Mouse (Mus musculus): Measurements from ENCODE around the gene Bbox1. TPM values are rescaled to one million over a fixed set of nuclear protein-coding genes. Genes with fewer than 3 reads are reported as not detected.

The Bbox1 gene
- 1.9 and 2.3 TPM in 2 replicates for polyA plus RNA-seq (2012; rRNA removed)

DNA sequence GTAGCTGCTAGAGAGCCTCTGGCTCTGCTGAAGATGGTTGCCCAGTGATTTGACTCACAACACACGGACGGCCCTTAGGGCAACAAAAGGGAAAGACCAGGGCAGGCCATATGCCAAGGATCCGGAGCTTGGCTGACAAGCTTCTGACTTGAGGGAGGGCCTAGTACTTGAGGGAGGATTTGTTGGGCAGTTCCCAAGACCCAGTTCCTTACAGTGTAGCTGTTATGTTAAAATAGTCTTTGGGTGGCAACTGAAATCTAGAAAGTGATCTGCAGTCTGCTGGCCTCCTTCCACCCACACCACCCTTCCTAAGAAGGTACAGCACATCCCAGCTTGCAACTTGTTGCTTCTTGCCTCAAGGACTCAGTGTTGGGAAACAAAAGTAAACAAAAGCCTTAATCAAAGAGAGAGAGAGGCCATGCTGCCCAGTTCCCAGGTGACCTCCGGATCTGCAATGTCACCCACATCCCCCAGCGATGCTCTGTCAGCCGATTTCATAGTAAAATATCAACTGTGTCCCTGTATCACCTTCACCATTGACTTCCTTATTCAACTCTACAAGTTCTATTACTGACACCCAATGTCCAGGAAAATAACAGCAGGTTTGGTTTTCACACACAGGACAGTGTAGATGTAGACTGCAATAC is at the start of gene Bbox1:
Bbox1 (minus strand) TSS at position 52 of the 647 bp plus-strand sequence.
- no peak for DNase-seq (ENCODE audit: extremely low spot score in 1 of 2, low spot score in 1 of 2)

DNA sequence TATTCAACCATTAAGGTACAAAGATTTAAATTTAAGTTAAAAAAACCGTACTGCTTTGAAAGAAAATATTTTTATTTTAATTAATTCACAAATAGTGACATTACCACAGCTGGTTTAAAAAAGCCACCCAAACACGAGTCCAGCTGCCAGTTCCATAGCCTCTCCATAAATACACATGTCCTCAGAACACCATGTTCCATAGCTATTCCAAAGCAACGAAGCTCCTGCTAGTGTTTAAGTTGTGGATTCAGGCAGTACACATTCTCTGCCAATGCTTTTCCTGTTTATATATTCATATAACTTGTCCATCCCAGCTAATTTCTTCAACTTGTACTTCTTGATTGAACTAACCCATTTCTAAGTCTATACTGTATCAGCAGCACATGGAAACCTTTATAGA is 49.5 kb upstream of the Bbox1 start:
- no peak for DNase-seq (ENCODE audit: extremely low spot score in 1 of 2, low spot score in 1 of 2)

DNA sequence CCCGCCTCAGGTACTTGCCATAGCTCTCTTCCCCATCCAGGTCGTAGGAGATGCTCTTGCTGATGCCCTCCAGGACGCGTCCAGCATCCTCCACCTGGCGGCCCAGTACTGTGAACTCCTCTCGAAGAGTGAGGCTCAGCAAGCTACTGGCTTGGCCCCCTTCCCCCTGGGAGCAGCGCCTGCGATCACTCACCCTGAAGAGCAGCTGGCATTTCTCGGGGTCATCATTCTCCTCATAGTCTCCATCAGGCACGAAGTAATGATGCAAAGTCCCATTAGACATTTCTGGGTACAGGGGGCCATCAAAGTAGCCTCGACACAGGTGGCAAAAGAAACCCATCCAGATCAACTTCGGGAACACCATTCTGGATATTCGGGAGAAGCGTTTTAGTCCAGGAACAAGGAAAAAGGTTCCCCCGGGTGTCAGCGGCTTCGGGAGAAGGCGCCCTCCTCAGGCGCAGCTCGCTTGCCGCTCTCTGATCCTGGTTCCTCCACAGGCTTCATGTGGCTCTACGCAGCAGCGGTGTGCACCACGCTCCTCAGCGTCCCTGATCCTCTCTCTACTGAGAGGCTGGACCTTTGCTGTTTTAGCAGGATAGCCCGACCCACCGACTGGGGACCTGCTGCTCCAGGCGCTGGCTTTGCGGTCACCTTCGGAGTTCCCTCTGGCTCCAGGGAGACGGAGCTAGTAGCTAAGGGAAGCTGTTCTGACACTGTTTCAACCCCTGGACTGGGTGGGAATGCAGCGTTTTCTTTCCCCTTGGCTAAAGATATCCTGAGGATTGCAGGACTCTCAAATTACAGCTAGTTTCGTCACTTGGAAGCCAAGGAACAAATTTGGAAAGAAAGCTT is 48.3 kb upstream of the Bbox1 start, which contains the start of gene Fibin:
Fibin (minus strand) TSS at position 752 of the 852 bp plus-strand sequence.
- DNase-seq (ENCODE audit: extremely low spot score in 1 of 2, low spot score in 1 of 2), result peak in 1 of 2 experiments; percentile 64

DNA sequence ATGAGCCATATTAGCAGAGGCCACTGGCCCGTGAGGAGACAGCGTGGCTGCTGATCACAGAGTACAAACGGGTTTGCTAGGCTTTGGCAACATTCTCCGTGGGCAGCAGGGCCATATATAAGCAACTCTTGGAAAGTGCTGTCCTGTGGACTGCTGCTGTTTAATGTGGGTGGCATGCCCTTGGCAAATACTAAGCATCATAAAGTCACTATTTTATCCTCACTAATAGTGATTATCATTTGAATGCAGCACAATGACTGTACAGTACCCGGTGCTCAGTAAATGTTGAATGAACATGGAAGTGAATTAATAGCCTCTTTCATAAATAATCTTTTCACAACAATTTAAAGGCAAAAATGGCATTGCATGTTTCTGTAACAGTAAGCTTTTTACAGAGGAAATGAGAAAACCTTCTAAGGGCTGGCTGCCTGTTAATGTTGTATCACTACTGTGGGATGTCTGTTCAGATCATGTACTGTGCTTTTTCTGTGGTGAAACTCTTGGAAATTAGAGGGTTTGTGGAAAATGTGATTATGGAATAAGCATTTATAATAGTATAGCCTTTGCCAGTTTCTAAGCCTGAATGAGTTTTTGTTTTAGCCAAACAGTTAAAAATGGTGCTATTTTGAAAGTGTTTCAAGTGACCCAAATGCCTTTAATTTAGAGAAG is 39.1 kb upstream of the Bbox1 start:
- DNase-seq (ENCODE audit: extremely low spot score in 1 of 2, low spot score in 1 of 2), result no peak

DNA sequence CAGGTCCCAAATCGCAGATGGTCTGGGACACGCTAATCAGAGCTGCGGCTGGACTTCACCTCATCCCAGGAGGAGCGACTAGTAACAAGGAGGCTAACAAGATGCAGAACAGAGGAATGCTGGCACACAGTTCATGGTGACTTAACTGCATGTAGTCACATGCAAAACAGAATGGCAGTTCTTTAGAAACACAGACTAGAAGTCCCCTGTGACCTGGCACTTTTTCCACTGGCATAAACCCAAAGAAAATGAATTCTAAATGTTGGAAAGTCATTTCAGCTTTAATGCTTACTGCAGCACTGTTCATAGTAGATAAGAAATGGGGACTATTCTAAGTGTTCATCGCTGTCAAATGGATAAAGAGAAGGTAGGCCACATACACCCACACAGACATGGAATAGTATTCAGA is 37.5 kb upstream of the Bbox1 start:
- DNase-seq (ENCODE audit: extremely low spot score in 1 of 2, low spot score in 1 of 2), result no peak

DNA sequence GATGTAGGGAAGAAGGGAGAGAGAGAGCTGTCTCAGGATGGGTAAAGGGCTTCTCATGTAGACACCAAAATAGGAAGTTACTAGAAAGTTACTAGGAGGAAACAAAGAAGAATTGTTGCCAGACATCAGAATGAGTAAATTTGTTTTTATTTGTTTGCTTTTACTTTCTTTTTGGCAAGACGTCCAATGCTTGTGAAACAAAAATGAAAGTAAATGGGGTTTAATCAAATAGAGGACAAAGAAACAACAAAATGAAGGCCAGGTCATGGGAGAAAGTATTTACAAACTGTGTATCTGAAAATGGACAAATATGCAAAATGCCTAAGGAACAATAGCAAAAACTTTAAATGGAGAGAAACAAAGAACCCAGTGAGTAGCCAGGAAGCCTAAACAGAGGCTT is 37.0 kb upstream of the Bbox1 start:
- no peak for DNase-seq (ENCODE audit: extremely low spot score in 1 of 2, low spot score in 1 of 2)

DNA sequence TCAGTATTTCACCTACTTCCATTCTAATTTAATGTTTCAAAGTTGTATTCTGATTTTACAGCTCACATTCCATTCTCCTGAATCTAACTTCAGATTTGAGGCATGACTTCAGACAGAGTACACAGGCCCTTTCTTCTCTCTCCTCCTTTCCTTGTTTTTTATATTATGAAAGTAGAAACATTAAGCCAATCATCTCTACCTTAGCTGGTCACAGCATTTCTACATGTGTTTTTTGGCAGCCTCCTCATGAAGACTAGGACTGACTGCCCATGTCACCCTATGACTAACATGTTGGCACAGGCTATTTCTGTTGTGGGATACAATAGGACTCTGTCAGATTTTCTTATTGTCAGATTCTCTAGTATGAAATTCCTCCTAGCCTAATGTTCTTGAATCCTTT is 14.6 kb upstream of the Bbox1 start:
- no peak for DNase-seq (ENCODE audit: extremely low spot score in 1 of 2, low spot score in 1 of 2)

DNA sequence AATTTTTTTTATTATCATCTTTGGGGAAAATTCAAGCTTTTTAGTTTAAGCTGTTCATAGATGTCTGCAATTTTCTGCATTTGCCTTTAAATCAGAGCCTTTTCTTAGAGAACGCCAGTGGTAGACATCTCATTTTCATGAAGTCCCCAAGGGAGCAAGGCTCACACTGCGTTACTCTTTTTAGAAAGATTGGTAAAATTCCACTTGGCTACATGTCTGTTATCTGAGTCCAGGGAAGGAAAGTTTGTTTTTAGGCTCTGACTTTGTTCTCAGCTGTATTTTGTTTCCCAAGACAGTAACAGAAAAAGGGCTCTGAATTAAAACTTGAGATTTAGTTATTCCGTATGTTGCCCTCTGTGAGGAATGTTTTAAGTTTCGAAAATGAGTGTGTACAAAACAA is 5.6 kb upstream of the Bbox1 start:
- peak in 1 of 2 experiments; percentile 5 for DNase-seq (ENCODE audit: extremely low spot score in 1 of 2, low spot score in 1 of 2)

DNA sequence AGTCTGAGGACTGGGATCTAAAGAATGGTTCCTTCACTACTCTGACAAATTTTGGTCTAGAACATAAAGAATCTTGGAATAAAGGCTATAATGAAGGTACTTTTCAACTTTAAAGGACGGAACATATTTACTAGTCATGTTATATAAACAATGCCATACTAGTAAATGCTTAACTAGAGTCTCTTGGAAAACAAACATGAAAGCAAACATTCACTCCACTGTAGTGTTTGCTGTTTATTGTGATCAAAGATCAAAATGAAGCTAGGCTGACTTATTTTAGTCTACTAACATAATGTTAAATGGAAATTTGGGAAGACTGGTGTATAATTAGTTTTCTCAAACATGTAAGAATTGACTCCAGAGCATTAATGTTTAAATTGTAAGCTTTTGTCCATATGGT is 4.9 kb upstream of the Bbox1 start:
- no peak for DNase-seq (ENCODE audit: extremely low spot score in 1 of 2, low spot score in 1 of 2)

DNA sequence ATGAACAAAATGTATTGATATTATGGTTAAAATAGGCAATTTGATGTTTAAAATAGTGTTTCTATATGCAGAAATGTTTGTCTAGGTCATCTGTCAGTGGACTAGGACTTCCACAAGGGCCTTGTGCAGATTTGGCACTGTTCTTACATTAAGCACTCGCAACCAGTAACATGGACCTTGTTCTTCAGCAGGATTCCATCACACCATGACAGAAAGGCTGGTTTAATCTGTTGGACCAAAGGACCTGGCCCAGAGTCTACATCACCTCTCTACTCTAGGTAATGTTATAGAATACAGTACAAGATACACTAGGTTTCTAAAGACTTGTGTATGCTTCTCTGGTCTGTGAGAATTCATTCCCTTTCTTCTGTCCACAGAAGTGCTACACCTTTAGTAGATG is 4.4 kb upstream of the Bbox1 start:
- no peak for DNase-seq (ENCODE audit: extremely low spot score in 1 of 2, low spot score in 1 of 2)

DNA sequence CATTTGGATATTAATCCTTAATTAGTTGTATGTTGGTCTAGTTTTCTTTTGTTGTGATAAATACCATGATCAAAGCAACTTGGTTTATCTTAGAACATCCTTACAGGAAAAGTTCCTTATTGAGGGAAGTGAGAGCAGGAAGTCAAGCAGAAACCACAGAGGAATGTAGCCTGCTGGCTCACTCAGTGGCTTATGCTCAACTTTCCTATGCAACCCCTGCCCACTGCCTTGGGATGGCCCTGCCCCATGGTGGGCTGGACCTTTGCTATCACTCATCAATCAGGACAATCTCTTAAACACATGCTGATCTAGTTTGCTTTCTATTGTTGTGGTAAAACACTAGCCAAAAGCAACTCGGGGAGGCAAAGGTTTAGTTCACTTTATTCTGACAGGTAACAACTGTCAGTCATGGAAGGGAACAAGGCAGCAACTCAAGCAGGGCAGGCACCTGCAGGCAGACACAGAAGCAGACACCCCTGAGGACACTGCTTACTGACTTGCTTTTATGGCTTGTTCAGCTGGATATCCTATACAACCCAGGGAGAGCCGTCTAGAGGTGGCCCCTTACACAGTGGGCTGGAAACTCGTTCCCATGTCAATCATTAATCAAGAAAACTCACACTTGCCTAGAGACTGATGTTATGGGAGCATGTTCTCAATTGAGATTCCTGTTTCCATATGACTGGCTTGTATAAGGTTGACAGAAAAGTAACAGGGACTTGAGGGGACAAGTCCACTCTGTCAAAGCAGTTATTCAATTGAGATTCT is 1.9 kb upstream of the Bbox1 start:
- no peak for DNase-seq (ENCODE audit: extremely low spot score in 1 of 2, low spot score in 1 of 2)

DNA sequence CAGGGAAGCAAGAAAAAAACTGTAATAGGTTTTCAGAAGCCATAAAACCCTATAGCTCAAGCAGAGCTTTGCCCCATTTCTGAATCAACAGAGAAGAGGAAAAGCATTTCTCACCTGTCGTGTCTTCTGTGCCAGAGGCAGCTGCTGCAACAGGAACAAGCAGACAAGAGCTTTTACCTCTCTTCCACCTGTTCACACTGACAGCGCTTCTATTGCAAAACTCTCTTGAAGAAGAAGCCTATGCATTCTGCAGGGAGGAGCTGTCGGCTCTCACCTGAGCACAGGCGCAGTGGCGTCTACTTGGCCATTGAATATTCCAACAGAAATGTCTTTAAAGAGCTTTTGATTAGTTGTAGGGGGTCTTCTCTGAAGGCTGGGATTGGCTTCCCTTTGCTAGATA is 286 bp downstream of the Bbox1 start:
- no peak for DNase-seq (ENCODE audit: extremely low spot score in 1 of 2, low spot score in 1 of 2)

DNA sequence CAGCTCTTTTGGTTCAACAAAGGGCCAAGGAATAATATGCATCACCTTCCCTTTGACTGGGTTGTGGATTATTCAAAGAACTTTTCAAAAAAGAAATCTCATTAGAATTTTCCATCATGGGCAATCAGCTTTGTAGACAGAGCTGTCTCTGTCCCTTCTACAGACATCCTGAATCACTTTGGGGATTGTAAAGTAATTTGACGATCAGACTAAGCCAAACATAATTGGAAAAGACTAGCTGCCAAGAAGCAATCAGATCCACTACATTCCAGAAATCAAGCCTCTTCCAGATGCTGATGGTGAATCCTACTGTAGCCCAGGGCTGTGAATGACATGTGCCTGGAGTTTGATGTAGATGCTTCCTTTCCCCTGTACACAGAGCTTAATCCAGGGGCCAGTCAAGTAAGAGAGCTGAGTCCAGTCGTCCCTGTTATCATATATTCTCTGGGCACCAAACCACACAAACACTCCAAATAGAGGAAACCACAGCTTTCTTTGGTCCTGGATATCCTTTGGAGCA is 995 bp downstream of the Bbox1 start:
- no peak for DNase-seq (ENCODE audit: extremely low spot score in 1 of 2, low spot score in 1 of 2)

DNA sequence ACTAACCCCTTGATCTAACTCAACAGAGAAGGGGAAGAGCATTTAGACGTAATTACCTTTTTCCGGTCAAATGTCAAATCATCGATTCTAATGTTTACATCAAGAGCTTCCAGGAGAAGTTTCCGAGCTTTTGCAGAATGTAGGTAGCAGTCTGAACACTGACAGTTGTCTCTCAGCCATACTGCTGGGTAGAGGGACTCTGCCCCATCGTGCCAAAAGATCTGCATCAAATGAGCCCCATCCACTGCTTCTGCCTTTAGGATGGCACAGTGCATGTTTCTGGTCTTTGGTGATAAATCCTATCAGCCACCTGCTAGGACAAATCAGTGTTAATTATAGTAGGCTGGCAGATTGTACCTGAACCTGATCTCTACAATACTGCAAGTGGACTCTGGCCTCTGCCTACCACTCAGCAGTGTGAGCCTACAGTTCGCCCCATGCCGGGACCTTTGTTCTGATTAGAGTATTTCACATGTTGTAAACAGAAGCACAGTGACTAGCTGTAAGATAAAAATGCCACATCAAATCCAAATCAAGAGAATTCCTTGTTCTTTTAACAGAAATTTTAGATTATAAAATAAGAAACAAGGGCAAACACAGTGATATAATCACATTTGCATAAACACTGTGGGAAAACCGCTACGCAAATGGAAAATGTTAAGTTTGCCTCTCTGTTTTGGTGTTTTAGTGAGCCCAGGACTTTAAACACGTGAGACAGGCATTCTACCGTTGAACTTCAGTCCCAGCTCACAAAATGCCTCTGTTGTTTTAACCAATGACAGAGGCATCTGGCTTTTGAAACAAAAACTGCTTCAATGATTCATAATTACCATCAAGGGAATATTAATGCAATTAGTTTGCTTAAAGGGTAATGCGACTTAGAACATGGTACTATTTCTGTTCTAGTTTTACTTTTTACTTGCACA is 8.7 kb downstream of the Bbox1 start:
- no peak for DNase-seq (ENCODE audit: extremely low spot score in 1 of 2, low spot score in 1 of 2)

DNA sequence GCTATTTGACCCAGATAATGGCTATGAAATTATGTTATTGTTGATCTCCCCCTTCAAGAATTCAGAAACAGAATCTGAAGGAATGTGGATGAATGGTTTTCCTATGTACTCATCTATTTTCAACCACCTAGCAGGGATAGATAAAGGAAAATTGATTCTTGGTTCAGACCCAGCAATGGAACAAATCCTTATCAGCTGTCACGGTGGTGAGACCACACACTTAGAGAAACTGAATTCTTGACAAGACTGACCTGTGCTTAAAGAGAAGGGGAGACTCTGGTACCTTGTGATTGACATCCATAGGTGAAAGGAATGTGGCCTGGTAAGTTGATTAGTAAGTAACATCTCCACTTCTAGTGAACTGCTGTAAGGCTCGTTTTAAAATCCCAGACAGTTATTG is 12.1 kb downstream of the Bbox1 start:
- DNase-seq (ENCODE audit: extremely low spot score in 1 of 2, low spot score in 1 of 2), result no peak

DNA sequence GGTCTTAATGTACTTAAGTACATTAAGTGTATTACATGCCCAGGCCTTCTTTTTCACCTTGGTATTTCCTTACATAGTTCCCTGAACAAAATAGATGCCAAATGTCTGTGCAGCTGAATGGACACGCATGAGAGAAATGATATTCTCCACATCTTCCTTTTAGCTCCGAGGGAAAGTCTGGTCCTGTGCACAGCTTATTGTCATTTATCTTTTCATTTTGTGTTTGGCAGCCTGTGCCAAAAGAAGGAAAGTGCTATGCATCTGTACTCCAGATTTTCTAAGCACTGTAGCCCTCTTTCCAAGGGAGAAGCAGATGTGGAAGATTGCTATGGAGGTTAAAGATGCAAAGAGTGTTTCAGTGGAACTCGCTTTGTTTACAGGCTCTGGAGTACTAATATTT is 13.0 kb downstream of the Bbox1 start:
- no peak for DNase-seq (ENCODE audit: extremely low spot score in 1 of 2, low spot score in 1 of 2)

DNA sequence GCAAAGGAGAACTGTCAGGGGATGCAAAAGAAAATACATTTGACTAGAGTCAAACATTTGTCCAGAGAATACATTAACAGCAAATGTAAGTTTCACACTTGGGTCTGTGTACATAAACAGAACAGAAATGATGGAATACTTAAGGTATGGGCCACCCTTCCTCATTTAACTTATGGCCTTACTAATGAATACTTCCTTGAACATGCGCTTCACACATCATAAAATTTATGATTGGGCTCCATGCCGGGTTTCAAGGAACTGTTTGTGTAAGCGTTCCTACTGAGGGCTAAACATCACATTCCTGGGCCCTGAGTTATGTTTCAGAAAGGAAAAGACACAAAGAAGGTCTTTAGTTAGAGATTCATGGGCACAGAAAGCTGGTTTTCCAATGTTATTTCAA is 19.4 kb downstream of the Bbox1 start:
- DNase-seq (ENCODE audit: extremely low spot score in 1 of 2, low spot score in 1 of 2), result no peak

DNA sequence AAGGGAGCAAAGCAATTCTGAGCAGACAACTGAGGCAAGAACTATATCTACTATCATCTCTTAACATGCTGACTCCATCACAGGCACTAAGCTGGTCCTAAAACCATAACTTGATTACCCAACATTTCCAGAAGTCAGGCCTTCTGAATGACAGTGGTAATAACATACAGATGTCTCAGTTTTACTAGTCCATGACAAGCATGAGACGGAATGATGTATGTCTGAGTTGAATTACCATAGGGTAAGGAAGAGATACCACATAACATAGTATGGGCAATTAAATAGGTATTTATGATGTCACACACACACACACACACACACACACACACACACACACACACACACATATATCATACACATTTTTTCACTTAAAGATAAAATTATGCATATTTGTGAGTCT is 26.4 kb downstream of the Bbox1 start:
- no peak for DNase-seq (ENCODE audit: extremely low spot score in 1 of 2, low spot score in 1 of 2)

DNA sequence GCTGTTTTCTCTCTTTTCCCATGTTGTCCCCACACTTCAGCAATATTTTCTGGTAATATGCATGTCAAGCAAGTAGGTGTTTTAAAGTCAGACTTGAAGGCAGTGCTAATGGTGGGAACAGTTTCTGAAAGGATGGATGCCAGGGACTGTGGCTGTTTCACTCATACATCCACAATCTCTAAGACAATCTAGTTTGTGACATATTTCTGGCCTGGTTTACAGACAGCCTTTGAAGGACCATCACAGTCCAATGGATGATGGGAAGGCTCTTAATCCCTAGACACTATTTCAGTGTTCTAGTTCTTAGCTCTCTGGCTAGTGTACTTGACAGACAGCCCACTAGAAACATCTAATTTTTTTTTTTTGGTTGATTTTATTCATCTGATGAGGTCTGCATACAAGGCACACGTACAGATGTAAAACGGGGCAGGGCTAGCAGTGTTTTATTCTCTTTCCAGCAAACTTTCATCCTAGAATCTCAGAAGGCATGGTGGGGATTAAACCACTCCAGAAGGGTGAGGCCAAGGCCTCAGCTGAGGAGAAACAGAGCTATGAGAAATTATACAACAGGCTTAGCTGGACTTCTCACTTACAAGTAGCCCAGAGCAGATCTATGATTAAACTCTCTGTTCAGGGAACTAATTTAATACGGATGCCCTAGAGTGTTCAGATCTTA is 28.4 kb downstream of the Bbox1 start:
- no peak for DNase-seq (ENCODE audit: extremely low spot score in 1 of 2, low spot score in 1 of 2)
